Mouse (Mus musculus) erythroblast, embryonic 14.5 days (primary cell): ENCODE measurements around the gene Rhox9. TPM values are rescaled to one million over a fixed set of nuclear protein-coding genes. Genes with fewer than 3 reads are reported as not detected.
"Not testable (repeated sequence)": the region's sequence is repeated elsewhere in the genome, so short reads cannot be mapped to it uniquely, and the experiment has no call there.

Experiments used
- H3K27me3 ChIP-seq: 2 replicates; pipeline ENCODE4 v1.6.1; 2012; ENCODE audit warnings: inconsistent platforms; ENCODE audit not compliant: control insufficient read depth
- H3K36me3 ChIP-seq: 2 replicates; pipeline ENCODE4 v1.6.1; 2012; ENCODE audit warnings: mild to moderate bottlenecking, inconsistent platforms; ENCODE audit not compliant: control insufficient read depth
- H3K4me1 ChIP-seq: 2 replicates; pipeline ENCODE4 v1.6.1; 2012; ENCODE audit warnings: inconsistent platforms; ENCODE audit not compliant: control insufficient read depth
- H3K4me3 ChIP-seq: replicated peaks from 2 replicates; pipeline ENCODE3; 2012; ENCODE audit warnings: moderate library complexity, mild to moderate bottlenecking, inconsistent platforms
- H3K9me3 ChIP-seq: 2 replicates; pipeline ENCODE4 v1.6.1; 2012; ENCODE audit warnings: low read length, inconsistent platforms, mixed read lengths; ENCODE audit not compliant: control insufficient read depth
- GATA1 ChIP-seq: IDR thresholded peaks from 2 replicates; pipeline ENCODE4 v1.6.1; 2012; ENCODE audit warnings: low read length, inconsistent platforms, mixed read lengths
- TAL1 ChIP-seq: IDR thresholded peaks from 3 replicates; pipeline ENCODE4 v1.6.1; 2012; ENCODE audit warnings: low read length, inconsistent platforms, mixed read lengths
- polyA plus RNA-seq: library from polyadenylated mRNA; stranded (reverse); fragments of >175 nt; gene quantifications from 2 replicates; pipeline ENCODE4 v1.2.3, GENCODE M21; 2012

The Rhox9 gene
- not detected in 2 replicates for polyA plus RNA-seq

DNA sequence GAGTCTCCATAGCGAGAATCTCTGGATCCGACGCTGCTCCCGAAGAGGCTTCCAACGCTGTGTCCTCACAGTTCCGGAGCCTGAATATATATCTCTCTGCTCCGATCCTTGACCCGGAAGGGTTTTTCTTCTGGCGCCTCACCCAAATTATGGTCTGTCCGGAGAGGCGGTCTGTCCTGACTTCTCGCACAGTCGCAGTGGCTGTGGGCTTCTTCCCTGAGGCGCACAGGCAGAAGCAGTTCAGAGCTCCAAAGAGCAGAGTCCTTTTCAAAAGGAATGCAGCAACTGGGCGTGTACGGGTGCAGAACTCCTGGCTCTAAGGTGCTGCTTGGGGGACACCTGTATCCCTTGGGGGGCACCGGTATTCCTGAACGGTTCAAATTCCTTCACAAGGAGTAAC is at the start of gene Rhox9:
Gene Rhox9, minus strand, starts transcription at position 101 of the 400 bp plus-strand sequence.
- not testable (repeated sequence) for H3K4me3 ChIP-seq, H3K4me1 ChIP-seq, H3K9me3 ChIP-seq, H3K36me3 ChIP-seq, H3K27me3 ChIP-seq

DNA sequence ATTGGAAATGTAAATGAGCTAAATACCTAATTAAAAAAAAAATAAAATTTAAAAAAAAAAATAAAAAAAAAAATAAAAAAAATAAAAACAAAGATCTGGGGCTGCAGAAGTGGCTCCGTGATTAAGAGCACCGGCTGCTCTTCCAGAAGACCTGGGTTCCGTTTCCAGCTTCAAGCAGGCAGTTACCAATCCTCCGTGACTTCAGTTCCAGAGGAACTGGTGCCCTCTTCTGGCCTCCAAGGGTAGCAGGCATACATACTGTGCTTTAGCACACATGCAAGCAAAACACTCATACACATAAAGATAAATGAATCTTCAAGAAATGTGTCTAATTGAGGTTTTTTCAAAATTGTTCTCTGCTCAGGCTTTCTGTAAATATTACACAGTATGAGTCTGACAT is 14.7 kb upstream of the Rhox9 start:
- TF ChIP-seq GATA1 (no peak), TAL1 (no peak)
- H3K27me3 ChIP-seq, result no peaks in the 10 kb centered on the region

GRCm38 (mm10) chrX:37908581-37908980 is 7.0 kb upstream of the Rhox9 start:
- no peaks in the 10 kb centered on the region for H3K4me1 ChIP-seq
- H3K27me3 ChIP-seq, result no peaks in the 10 kb centered on the region
- H3K36me3 ChIP-seq, result no peaks in the 10 kb centered on the region
- H3K4me3 ChIP-seq, result no peak overlapping the region
- no peak for TF ChIP-seq TAL1
- TF ChIP-seq GATA1, result no peak
- H3K9me3 ChIP-seq, result no peaks in the 10 kb centered on the region

More for the DNA sequence above, 14.7 kb upstream of the Rhox9 start:
- Histone ChIP-seq H3K36me3 (no peaks in the 10 kb centered on the region), H3K4me3 (no peak overlapping the region), H3K4me1 (no peaks in the 10 kb centered on the region), H3K9me3 (no peaks in the 10 kb centered on the region)

GRCm38 (mm10) chrX:37903727-37904126 is 2.2 kb upstream of the Rhox9 start:
- Histone ChIP-seq H3K27me3 (no peaks in the 10 kb centered on the region), H3K4me3 (no peak overlapping the region), H3K9me3 (peaks cover 6% of the 10 kb centered on the region), H3K36me3 (no peaks in the 10 kb centered on the region), H3K4me1 (no peaks in the 10 kb centered on the region)
- no peak for TF ChIP-seq TAL1
- TF ChIP-seq GATA1, result no peak

- H3K9me3 ChIP-seq, H3K4me1 ChIP-seq: not testable (repeated sequence)
Measured at GRCm38 (mm10) chrX:37897132-37897531, 4.4 kb downstream of the Rhox9 start, which contains the start of gene Rhox7b. Gene Rhox7b (minus strand): TSS chrX:37897232.

GRCm38 (mm10) chrX:37878844-37879243 is 22.7 kb downstream of the Rhox9 start, which contains the start of gene Rhox8:
Gene Rhox8 (minus strand): TSS chrX:37878944.
- H3K4me3 ChIP-seq, result no peak within 1 kb of the TSS
- TF ChIP-seq TAL1, result no peak
- no peak for TF ChIP-seq GATA1
- no peaks in the 10 kb centered on the region for H3K27me3 ChIP-seq
- no peaks in the 10 kb centered on the region; the same call in 1 of the 2 replicates for H3K9me3 ChIP-seq
- H3K4me1 ChIP-seq, result no peaks in the 10 kb centered on the region
- no peaks in the 10 kb centered on the region for H3K36me3 ChIP-seq

More at GRCm38 (mm10) chrX:37897132-37897531, 4.4 kb downstream of the Rhox9 start, which contains the start of gene Rhox7b:
- H3K36me3 ChIP-seq, H3K4me3 ChIP-seq, H3K27me3 ChIP-seq: not testable (repeated sequence)

GRCm38 (mm10) chrX:37871641-37872040 is 29.9 kb downstream of the Rhox9 start:
- Histone ChIP-seq H3K4me3 (no peak overlapping the region), H3K36me3 (no peaks in the 10 kb centered on the region)
- TF ChIP-seq GATA1, result no peak
- TF ChIP-seq TAL1, result no peak

More at GRCm38 (mm10) chrX:37871641-37872040, 29.9 kb downstream of the Rhox9 start:
- Histone ChIP-seq H3K9me3 (no peaks in the 10 kb centered on the region), H3K4me1 (no peaks in the 10 kb centered on the region), H3K27me3 (no peaks in the 10 kb centered on the region)

Other genes with a start within 250 kb of the Rhox9 start
- gene Rhox3h, start 233.0 kb downstream of the Rhox9 start, polyA plus RNA-seq, result not detected in 2 replicates
- gene Rhox2h, start 228.5 kb downstream of the Rhox9 start, polyA plus RNA-seq, result not detected in 2 replicates
- gene Rhox5, start 96.9 kb downstream of the Rhox9 start, polyA plus RNA-seq, result 0.07 TPM in 1 of 2 replicates, not detected in the other
- not detected in 2 replicates for gene Rhox6, start 74.9 kb downstream of the Rhox9 start, polyA plus RNA-seq
- gene Rhox7a, start 70.1 kb downstream of the Rhox9 start, polyA plus RNA-seq, result not detected in 2 replicates
- not detected in 2 replicates for gene Rhox8, start 22.8 kb downstream of the Rhox9 start, polyA plus RNA-seq
- not detected in 2 replicates for gene Rhox7b, start 4.5 kb downstream of the Rhox9 start, polyA plus RNA-seq
- gene Btg1-ps1, start 117.0 kb upstream of the Rhox9 start, polyA plus RNA-seq, result not detected in 2 replicates
- gene Btg1-ps2, start 141.3 kb upstream of the Rhox9 start, polyA plus RNA-seq, result not detected in 2 replicates
- gene Rhox10, start 164.7 kb upstream of the Rhox9 start, polyA plus RNA-seq, result not detected in 2 replicates
- gene Rhox11, start 183.4 kb upstream of the Rhox9 start, polyA plus RNA-seq, result not detected in 2 replicates
- gene Rhox12, start 209.1 kb upstream of the Rhox9 start, polyA plus RNA-seq, result not detected in 2 replicates
- gene Rhox13, start 219.4 kb upstream of the Rhox9 start, polyA plus RNA-seq, result not detected in 2 replicates